Mouse (Mus musculus): ENCODE measurements around the gene Rpl12. TPM values are rescaled to one million over a fixed set of nuclear protein-coding genes. Genes with fewer than 3 reads are reported as not detected.

Gene Rpl12
- polyA plus RNA-seq, 1 experiment from 2014 or later: 158 TPM

- WGBS (ENCODE audit: insufficient replicate concordance): 1% methylated on average over 55 of the region's 55 CpGs
- Histone ChIP-seq H3K4me3 (ENCODE audit: low read depth, low read length) (peak overlapping the region; percentile 70), H3K9ac (ENCODE audit: low read depth, low read length) (peak overlapping the region; percentile 86), H3K9me3 (replicated peaks; ENCODE audit: control insufficient read depth, low read length) (no peaks in the 10 kb centered on the region), H3K4me1 (ENCODE audit: control insufficient read depth, insufficient read depth, low read length) (peaks cover 26% of the 10 kb centered on the region; the same call in 1 of the 2 replicates), H3K4me2 (peak overlapping the region; percentile 90), H3K27me3 (ENCODE audit: control insufficient read depth, insufficient read depth, low read length) (no peaks in the 10 kb centered on the region), H3K27ac (ENCODE audit: low read depth, low read length) (peak overlapping the region; percentile 97), H3K36me3 (ENCODE audit: control insufficient read depth, insufficient read depth, low read length) (peaks cover 15% of the 10 kb centered on the region; the same call in 1 of the 2 replicates)
- ATAC-seq (replicated peaks; ENCODE audit: insufficient number of reproducible peaks, low FRiP score, low TSS enrichment): peak; percentile 81
Measured at GRCm38 (mm10) chr2:32966689-32967631, 5.6 kb downstream of the Rpl12 start.

DNA sequence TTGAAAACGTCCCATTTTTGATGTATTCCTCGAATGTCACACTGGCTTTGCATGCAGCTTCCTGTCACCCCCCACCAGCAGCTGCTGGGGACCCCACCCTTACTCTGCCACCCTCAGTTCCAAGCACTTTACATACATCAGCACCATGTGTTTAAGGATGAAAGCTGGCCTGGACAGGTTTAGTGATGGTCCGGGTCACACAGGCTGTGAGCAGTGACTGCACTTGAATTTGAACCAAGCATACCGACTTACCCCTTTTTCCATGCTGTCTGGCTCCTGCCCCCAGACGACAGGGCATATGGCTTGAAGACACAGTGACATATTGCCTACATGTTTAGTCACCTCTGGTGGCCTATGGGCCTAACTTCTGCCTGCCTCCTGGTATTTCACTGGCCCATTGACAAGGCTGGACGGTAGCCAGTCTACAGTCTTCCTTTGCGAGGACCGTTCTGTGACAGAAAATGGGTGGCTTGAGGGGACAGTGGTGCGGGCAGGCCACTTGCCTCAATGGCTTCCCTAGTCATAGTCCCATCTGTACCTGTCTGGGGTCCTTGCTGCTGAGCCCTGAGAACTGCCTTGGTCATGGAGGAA, 6.8 kb downstream of the Rpl12 start:
- H3K9ac ChIP-seq (ENCODE audit: low read depth, low read length): 0 out of 2 replicates have a peak overlapping the region, but pooled peaks have one; percentile 86
- no peaks in the 10 kb centered on the region for H3K9me3 ChIP-seq (replicated peaks; ENCODE audit: control insufficient read depth, low read length)
- WGBS (ENCODE audit: insufficient replicate concordance): 78% methylated on average over 9 of the region's 9 CpGs
- no peak for ATAC-seq (replicated peaks; ENCODE audit: insufficient number of reproducible peaks, low FRiP score, low TSS enrichment)
- no peak overlapping the region for H3K4me3 ChIP-seq (ENCODE audit: low read depth, low read length)
- no peaks in the 10 kb centered on the region for H3K27me3 ChIP-seq (ENCODE audit: control insufficient read depth, insufficient read depth, low read length)
- peaks cover 22% of the 10 kb centered on the region; the same call in 1 of the 2 replicates for H3K4me1 ChIP-seq (ENCODE audit: control insufficient read depth, insufficient read depth, low read length)
- H3K27ac ChIP-seq (ENCODE audit: low read depth, low read length): no peak overlapping the region
- H3K36me3 ChIP-seq (ENCODE audit: control insufficient read depth, insufficient read depth, low read length): peaks cover 10% of the 10 kb centered on the region; the same call in 1 of the 2 replicates
- H3K4me2 ChIP-seq: peak overlapping the region; percentile 90; the same call in 1 of the 2 replicates

GRCm38 (mm10) chr2:32969326-32969725, 8.0 kb downstream of the Rpl12 start:
- Histone ChIP-seq H3K27me3 (ENCODE audit: control insufficient read depth, insufficient read depth, low read length) (no peaks in the 10 kb centered on the region), H3K36me3 (ENCODE audit: control insufficient read depth, insufficient read depth, low read length) (peaks cover 9% of the 10 kb centered on the region; the same call in 1 of the 2 replicates), H3K4me3 (ENCODE audit: low read depth, low read length) (no peak overlapping the region), H3K9me3 (replicated peaks; ENCODE audit: control insufficient read depth, low read length) (no peaks in the 10 kb centered on the region), H3K4me1 (ENCODE audit: control insufficient read depth, insufficient read depth, low read length) (peaks cover 11% of the 10 kb centered on the region; the same call in 1 of the 2 replicates), H3K9ac (ENCODE audit: low read depth, low read length) (0 out of 2 replicates have a peak overlapping the region, but pooled peaks have one; percentile 22), H3K4me2 (peak overlapping the region; percentile 20), H3K27ac (ENCODE audit: low read depth, low read length) (peak overlapping the region; percentile 50)
- ATAC-seq (replicated peaks; ENCODE audit: insufficient number of reproducible peaks, low FRiP score, low TSS enrichment): no peak
- 64% methylated on average over 8 of the region's 8 CpGs for WGBS (ENCODE audit: insufficient replicate concordance)

DNA sequence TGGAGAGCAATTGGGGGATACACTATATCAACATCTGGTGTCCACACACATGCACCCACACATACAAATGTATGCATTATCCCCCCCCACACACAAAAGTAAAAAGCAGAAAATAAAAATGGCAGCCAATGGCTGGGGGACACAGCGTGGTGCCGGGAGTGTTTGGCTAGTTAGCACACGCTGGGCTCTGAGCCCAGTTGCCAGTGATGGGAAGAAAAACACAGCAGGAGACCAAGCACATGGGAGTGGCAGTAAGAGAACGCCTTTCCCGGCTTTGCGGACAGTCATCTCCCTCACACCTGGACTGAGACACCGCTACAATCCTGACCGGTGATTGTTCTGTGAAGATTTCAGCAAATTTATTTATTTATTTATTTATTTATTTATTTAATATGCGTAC, 9.9 kb downstream of the Rpl12 start:
- peaks cover 3% of the 10 kb centered on the region; the same call in 1 of the 2 replicates for H3K36me3 ChIP-seq (ENCODE audit: control insufficient read depth, insufficient read depth, low read length)
- H3K4me3 ChIP-seq (ENCODE audit: low read depth, low read length): no peak overlapping the region
- no peak for ATAC-seq (replicated peaks; ENCODE audit: insufficient number of reproducible peaks, low FRiP score, low TSS enrichment)
- H3K9me3 ChIP-seq (replicated peaks; ENCODE audit: control insufficient read depth, low read length): no peaks in the 10 kb centered on the region
- no peak overlapping the region for H3K27ac ChIP-seq (ENCODE audit: low read depth, low read length)
- no peak overlapping the region for H3K9ac ChIP-seq (ENCODE audit: low read depth, low read length)
- peaks cover 11% of the 10 kb centered on the region for H3K4me1 ChIP-seq (ENCODE audit: control insufficient read depth, insufficient read depth, low read length)
- 49% methylated on average over 9 of the region's 9 CpGs for WGBS (ENCODE audit: insufficient replicate concordance)
- H3K4me2 ChIP-seq: no peak overlapping the region
- no peaks in the 10 kb centered on the region for H3K27me3 ChIP-seq (ENCODE audit: control insufficient read depth, insufficient read depth, low read length)

- Histone ChIP-seq H3K4me2 (no peak overlapping the region), H3K27ac (ENCODE audit: low read depth, low read length) (no peak overlapping the region), H3K36me3 (ENCODE audit: control insufficient read depth, insufficient read depth, low read length) (peaks cover 3% of the 10 kb centered on the region; the same call in 1 of the 2 replicates), H3K9me3 (replicated peaks; ENCODE audit: control insufficient read depth, low read length) (no peaks in the 10 kb centered on the region), H3K27me3 (ENCODE audit: control insufficient read depth, insufficient read depth, low read length) (no peaks in the 10 kb centered on the region), H3K4me3 (ENCODE audit: low read depth, low read length) (no peak overlapping the region), H3K4me1 (ENCODE audit: control insufficient read depth, insufficient read depth, low read length) (peaks cover 3% of the 10 kb centered on the region), H3K9ac (ENCODE audit: low read depth, low read length) (no peak overlapping the region)
- ATAC-seq (replicated peaks; ENCODE audit: insufficient number of reproducible peaks, low FRiP score, low TSS enrichment): no peak
- 86% methylated on average over 8 of the region's 8 CpGs for WGBS (ENCODE audit: insufficient replicate concordance)
Measured at GRCm38 (mm10) chr2:32974216-32974615, 12.9 kb downstream of the Rpl12 start.

DNA sequence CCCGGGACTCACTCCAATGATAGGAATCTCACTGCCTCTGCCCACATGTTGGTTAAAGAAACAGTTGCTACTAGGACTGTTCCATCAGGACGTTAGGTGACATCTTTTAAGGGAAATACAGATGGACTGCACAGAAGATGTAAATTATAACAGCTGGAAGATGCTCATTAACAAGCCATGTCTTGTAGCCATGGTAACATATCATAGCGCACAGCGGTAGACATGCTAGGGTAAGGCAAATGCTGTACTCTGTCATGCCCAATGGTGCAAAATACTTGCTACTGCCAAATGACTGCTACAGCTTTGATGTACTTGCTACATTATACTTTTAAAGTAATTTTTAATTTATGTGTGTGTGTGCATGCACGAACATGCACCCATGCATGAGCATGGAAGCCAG, 15.8 kb downstream of the Rpl12 start:
- H3K27me3 ChIP-seq (ENCODE audit: control insufficient read depth, insufficient read depth, low read length): no peaks in the 10 kb centered on the region
- H3K9ac ChIP-seq (ENCODE audit: low read depth, low read length): no peak overlapping the region
- 76% methylated on average over 5 of the region's 5 CpGs for WGBS (ENCODE audit: insufficient replicate concordance)
- peaks cover 6% of the 10 kb centered on the region for H3K4me1 ChIP-seq (ENCODE audit: control insufficient read depth, insufficient read depth, low read length)
- no peak overlapping the region for H3K27ac ChIP-seq (ENCODE audit: low read depth, low read length)
- peaks cover 3% of the 10 kb centered on the region; the same call in 1 of the 2 replicates for H3K36me3 ChIP-seq (ENCODE audit: control insufficient read depth, insufficient read depth, low read length)
- H3K9me3 ChIP-seq (replicated peaks; ENCODE audit: control insufficient read depth, low read length): no peaks in the 10 kb centered on the region
- no peak overlapping the region for H3K4me3 ChIP-seq (ENCODE audit: low read depth, low read length)
- H3K4me2 ChIP-seq: no peak overlapping the region
- no peak for ATAC-seq (replicated peaks; ENCODE audit: insufficient number of reproducible peaks, low FRiP score, low TSS enrichment)

GRCm38 (mm10) chr2:32978675-32979074, 17.3 kb downstream of the Rpl12 start:
- ATAC-seq (replicated peaks; ENCODE audit: insufficient number of reproducible peaks, low FRiP score, low TSS enrichment): no peak
- no peak overlapping the region for H3K4me3 ChIP-seq (ENCODE audit: low read depth, low read length)
- no peaks in the 10 kb centered on the region for H3K27me3 ChIP-seq (ENCODE audit: control insufficient read depth, insufficient read depth, low read length)
- 46% methylated on average over 3 of the region's 3 CpGs for WGBS (ENCODE audit: insufficient replicate concordance)
- peaks cover 6% of the 10 kb centered on the region for H3K4me1 ChIP-seq (ENCODE audit: control insufficient read depth, insufficient read depth, low read length)
- no peak overlapping the region for H3K9ac ChIP-seq (ENCODE audit: low read depth, low read length)
- no peak overlapping the region for H3K4me2 ChIP-seq
- H3K9me3 ChIP-seq (replicated peaks; ENCODE audit: control insufficient read depth, low read length): no peaks in the 10 kb centered on the region
- no peak overlapping the region for H3K27ac ChIP-seq (ENCODE audit: low read depth, low read length)
- peaks cover under 1% of the 10 kb centered on the region; the same call in 1 of the 2 replicates for H3K36me3 ChIP-seq (ENCODE audit: control insufficient read depth, insufficient read depth, low read length)

GRCm38 (mm10) chr2:32979675-32980074, 18.3 kb downstream of the Rpl12 start:
- no peak for ATAC-seq (replicated peaks; ENCODE audit: insufficient number of reproducible peaks, low FRiP score, low TSS enrichment)
- H3K27ac ChIP-seq (ENCODE audit: low read depth, low read length): no peak overlapping the region
- H3K4me1 ChIP-seq (ENCODE audit: control insufficient read depth, insufficient read depth, low read length): peaks cover 6% of the 10 kb centered on the region
- H3K9ac ChIP-seq (ENCODE audit: low read depth, low read length): no peak overlapping the region
- WGBS (ENCODE audit: insufficient replicate concordance): 83% methylated on average over 7 of the region's 7 CpGs
- H3K9me3 ChIP-seq (replicated peaks; ENCODE audit: control insufficient read depth, low read length): no peaks in the 10 kb centered on the region
- no peaks in the 10 kb centered on the region for H3K27me3 ChIP-seq (ENCODE audit: control insufficient read depth, insufficient read depth, low read length)
- H3K4me2 ChIP-seq: no peak overlapping the region; the same call in 1 of the 2 replicates
- H3K36me3 ChIP-seq (ENCODE audit: control insufficient read depth, insufficient read depth, low read length): no peaks in the 10 kb centered on the region
- no peak overlapping the region for H3K4me3 ChIP-seq (ENCODE audit: low read depth, low read length)

Data from heart, embryonic 11.5 days (tissue).